Mouse (Mus musculus) cerebellum, adult 2 months (tissue): Measurements from ENCODE around the gene Casz1.

Experiments used
- CTCF ChIP-seq: fragments of 200-500 bp; IDR thresholded peaks from 2 replicates; pipeline ENCODE4 v1.5.1; 2011; ENCODE audit warnings: low read depth, mild to moderate bottlenecking, control low read depth, low read length, moderate library complexity, borderline replicate concordance; ENCODE audit not compliant: insufficient read depth
- POLR2A ChIP-seq: fragments of 200-500 bp; IDR thresholded peaks from 2 replicates; pipeline ENCODE4 v1.6.1; 2011; ENCODE audit warnings: low read length, control low read depth, borderline replicate concordance; ENCODE audit not compliant: insufficient read depth

DNA sequence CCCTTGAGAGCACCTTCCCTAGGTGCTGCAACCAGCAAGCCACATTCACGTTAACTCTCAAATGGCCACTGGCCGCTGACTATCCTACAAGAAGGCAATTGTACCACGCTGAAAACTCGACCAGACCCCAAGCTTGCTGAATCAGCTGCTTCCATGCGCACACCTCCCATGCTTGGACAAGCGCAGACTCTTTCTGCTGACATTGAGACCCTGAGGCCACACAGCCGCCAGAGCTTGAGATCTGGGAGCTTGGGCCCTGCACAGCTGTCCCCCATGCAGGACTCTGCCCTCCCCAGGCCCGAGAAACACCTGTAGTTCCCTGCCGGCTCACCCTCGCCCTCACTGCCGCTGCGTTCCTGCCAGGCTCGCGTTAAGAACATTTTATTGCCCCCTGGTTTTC lies 168.5 kb downstream of the Casz1 start:
- no peak for TF ChIP-seq CTCF
- no peak for TF ChIP-seq POLR2A
